Mouse (Mus musculus): ENCODE measurements at regions not wholly inside any gene's neighbourhood (a gene's known extent, or its start where the extent isn't known, plus 50 kb on each side); places are given as distances from the start of the nearest gene placed in this dataset.

DNA sequence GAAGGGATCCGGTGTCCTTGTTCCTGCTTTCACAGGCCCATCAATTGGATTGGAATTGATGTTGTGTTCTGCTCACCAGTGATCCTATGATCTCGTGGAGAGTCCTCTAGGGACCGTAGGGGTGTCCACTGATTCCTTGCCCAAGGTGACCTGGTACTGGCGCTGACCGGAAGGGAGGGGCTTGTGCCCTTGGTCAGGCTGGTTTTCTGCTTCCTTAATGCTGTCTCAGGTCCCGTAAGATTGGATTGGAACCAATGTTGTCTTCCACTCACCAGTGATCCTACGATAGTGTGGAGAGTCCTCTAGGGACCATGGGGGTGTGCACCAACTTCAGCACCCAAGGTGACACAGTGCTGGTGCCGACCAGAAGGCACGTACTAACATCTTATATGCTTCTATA, 324.9 kb upstream of the Ptchd4 start:
- no peak for TF ChIP-seq CTCF (IDR thresholded peaks at IDR 0.05; ENCODE audit: borderline replicate concordance, extremely low read depth, insufficient read depth, insufficient read length)
- no peak for TF ChIP-seq POLR2A (IDR thresholded peaks at IDR 0.05; ENCODE audit: borderline replicate concordance, extremely low read depth, insufficient read depth, insufficient read length, poor library complexity, severe bottlenecking)
- DNase-seq (ENCODE audit: low read depth), result no peak

DNA sequence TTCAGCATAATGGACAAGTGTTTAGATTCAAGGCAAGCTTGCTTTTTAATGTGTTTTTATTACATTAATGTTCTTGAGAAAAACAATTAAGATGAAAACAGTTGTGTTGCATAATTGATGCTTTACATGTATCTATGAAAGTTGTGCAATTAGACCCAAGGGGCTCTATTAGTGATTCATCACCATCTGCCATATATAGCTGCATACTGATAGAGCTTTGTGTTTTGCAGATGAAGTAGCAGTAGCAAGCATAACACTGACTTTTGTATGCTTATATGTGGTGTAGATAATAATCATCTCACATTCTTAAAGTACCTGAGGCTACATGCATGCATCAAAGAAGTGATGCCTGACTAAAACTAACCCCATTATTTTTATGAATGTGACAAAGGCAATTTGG, 307.3 kb upstream of the Ptchd4 start:
- DNase-seq (ENCODE audit: low read depth), result peak; percentile 55
- no peak for TF ChIP-seq CTCF (IDR thresholded peaks at IDR 0.05; ENCODE audit: borderline replicate concordance, extremely low read depth, insufficient read depth, insufficient read length)
- no peak for TF ChIP-seq POLR2A (IDR thresholded peaks at IDR 0.05; ENCODE audit: borderline replicate concordance, extremely low read depth, insufficient read depth, insufficient read length, poor library complexity, severe bottlenecking)

DNA sequence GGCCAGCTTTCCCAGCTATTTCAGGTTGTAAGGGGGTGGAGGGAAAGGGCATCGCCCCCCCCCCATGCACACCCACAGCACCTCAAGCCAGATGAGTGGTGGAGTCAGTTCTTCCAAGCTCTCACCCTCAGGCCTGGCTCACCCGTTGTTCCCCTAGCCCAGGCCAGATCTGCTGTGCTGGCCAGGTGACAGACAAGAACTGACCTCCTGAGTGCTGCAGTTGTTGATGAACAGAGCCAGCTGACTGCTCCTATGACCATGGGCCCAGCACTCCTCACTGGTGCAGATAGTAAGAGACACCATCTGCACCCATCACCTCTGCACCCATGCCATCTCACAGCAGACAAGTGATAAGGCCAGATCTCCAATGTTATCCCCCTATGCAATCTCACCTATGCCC, 291.5 kb upstream of the Ptchd4 start:
- TF ChIP-seq POLR2A (IDR thresholded peaks at IDR 0.05; ENCODE audit: borderline replicate concordance, extremely low read depth, insufficient read depth, insufficient read length, poor library complexity, severe bottlenecking) (no peak), CTCF (IDR thresholded peaks at IDR 0.05; ENCODE audit: borderline replicate concordance, extremely low read depth, insufficient read depth, insufficient read length) (no peak)

DNA sequence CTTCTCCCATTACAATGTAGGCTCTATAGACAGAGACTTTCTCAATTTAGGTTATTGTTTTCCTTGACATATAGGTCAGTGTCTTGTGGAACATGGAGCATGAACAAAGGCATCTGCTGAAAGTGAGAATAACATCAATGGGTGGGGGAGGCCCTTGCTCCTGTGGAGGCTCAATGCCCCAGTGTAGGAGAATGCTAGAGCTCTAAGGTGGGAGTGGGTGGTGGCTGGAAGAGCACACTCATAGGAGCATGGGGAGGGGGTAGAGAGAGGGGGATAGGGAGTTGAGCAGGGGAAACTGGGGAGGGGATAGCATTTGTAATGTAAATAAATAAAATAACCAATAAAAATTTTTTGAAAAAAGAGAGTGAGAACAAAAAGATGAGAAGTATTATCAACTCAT, 288.5 kb upstream of the Ptchd4 start:
- no peak for TF ChIP-seq POLR2A (IDR thresholded peaks at IDR 0.05; ENCODE audit: borderline replicate concordance, extremely low read depth, insufficient read depth, insufficient read length, poor library complexity, severe bottlenecking)
- TF ChIP-seq CTCF (IDR thresholded peaks at IDR 0.05; ENCODE audit: borderline replicate concordance, extremely low read depth, insufficient read depth, insufficient read length), result no peak

More for the DNA sequence above, 291.5 kb upstream of the Ptchd4 start:
- no peak for DNase-seq (ENCODE audit: low read depth)

DNA sequence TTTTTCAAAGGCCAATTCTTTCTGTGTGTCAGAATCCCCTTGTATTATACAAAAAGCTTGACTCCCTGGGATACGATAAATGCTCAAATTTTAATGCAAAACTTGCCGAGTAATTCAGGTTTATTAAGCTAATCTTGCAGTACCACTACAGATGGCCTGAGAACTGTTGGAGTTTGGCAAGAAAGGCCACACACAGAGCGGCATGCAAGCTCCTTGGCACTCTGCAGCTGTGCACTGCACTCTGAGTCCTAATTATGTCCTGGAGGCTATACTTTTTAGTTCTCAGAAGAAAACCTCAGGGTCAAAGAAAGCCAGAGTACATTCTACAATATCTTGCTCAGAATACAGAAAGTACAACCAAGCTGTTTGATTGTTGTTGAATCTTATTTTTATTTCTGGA, 286.3 kb upstream of the Ptchd4 start:
- DNase-seq (ENCODE audit: low read depth), result peak; percentile 60
- TF ChIP-seq CTCF (IDR thresholded peaks at IDR 0.05; ENCODE audit: borderline replicate concordance, extremely low read depth, insufficient read depth, insufficient read length) (no peak), POLR2A (IDR thresholded peaks at IDR 0.05; ENCODE audit: borderline replicate concordance, extremely low read depth, insufficient read depth, insufficient read length, poor library complexity, severe bottlenecking) (no peak)

More for the DNA sequence above, 288.5 kb upstream of the Ptchd4 start:
- no peak for DNase-seq (ENCODE audit: low read depth)

DNA sequence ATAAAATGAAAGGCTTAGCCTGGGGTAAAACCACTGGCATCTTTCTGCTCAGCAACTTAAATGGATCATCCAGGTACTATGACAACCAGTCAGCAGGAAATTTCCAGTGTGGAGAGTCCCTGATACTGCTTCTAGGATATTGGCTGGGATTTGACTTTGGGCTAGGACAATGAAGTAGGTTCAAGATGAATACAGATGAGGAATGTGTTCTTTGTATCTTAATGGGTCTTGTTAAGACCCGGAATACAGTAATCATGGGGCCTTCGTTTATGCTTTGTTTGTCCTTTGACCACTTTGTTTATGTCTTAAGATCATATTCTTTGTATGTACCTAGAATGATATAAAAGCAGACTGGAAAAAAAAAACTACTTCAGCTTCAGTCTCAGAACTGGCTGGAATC, 278.7 kb upstream of the Ptchd4 start:
- DNase-seq (ENCODE audit: low read depth), result no peak
- TF ChIP-seq POLR2A (IDR thresholded peaks at IDR 0.05; ENCODE audit: borderline replicate concordance, extremely low read depth, insufficient read depth, insufficient read length, poor library complexity, severe bottlenecking) (no peak), CTCF (IDR thresholded peaks at IDR 0.05; ENCODE audit: borderline replicate concordance, extremely low read depth, insufficient read depth, insufficient read length) (no peak)

DNA sequence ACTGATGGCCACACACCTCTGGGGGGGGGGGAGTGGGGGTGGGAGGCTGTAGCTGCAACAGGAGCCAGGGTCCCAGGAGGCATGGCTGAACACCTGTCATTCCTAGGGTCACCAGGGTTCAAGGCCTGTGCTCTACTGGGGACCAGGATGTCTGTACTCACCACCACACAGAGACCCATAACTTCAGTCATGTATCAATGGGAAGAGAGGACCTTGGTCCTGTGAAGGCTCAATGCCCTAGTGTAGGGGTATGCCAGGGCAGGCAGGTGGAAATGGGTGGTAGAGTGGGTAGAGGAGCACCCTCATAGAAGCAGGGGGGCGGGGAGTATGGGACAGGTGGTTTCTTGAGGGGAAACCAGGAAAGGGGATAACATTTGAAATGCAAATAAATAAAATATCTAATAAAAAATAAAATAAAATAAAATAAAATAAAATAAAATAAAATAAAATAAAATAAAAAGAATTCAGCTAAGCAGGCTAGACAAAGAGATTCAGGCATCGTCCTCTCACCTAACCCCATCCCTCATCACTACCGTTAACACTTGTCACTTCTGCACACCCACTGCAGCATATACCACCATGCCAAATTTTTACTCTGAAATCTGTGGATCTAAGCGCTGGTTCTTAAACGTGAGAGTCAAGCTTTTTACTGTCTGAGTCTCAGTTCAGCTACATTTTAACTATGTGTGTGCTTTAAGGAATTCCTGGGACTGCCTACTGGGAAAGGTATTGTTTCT, 265.8 kb upstream of the Ptchd4 start:
- TF ChIP-seq POLR2A (IDR thresholded peaks at IDR 0.05; ENCODE audit: borderline replicate concordance, extremely low read depth, insufficient read depth, insufficient read length, poor library complexity, severe bottlenecking), result no peak
- no peak for TF ChIP-seq CTCF (IDR thresholded peaks at IDR 0.05; ENCODE audit: borderline replicate concordance, extremely low read depth, insufficient read depth, insufficient read length)
- DNase-seq (ENCODE audit: low read depth), result peak; percentile 6

DNA sequence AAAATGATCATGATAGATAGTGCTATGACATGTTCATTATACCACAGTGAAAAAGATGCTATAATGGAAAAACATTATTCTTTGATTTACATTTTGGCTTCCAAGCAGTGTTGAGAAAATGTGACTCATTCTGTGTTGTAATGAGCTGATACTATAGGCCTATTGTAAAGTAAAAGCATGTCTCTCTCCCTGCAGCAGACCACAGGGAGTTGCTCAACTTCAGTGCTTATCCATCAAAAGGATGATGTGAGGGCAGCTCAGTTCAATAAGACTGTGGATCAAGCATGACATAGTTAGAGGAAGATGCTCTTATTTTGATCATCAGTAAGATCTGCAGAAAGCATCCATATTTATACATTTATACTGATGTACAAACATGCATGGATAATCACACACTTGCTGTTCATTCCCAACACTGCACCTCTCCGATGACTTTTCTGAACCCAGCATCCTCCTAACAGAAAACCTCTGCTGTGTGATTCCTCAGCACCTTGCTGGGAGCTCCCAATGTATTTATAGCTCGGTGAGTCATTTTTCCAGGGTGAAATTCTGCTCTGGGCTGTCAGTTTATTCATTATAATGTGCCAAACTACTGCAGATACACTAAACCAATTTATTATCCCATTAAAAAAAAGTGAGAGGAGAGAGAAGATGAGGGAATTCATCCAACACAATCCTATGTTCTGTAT, 224.8 kb upstream of the Ptchd4 start:
- DNase-seq (ENCODE audit: low read depth), result peak; percentile 14
- TF ChIP-seq CTCF (IDR thresholded peaks at IDR 0.05; ENCODE audit: borderline replicate concordance, extremely low read depth, insufficient read depth, insufficient read length) (no peak), POLR2A (IDR thresholded peaks at IDR 0.05; ENCODE audit: borderline replicate concordance, extremely low read depth, insufficient read depth, insufficient read length, poor library complexity, severe bottlenecking) (no peak)

DNA sequence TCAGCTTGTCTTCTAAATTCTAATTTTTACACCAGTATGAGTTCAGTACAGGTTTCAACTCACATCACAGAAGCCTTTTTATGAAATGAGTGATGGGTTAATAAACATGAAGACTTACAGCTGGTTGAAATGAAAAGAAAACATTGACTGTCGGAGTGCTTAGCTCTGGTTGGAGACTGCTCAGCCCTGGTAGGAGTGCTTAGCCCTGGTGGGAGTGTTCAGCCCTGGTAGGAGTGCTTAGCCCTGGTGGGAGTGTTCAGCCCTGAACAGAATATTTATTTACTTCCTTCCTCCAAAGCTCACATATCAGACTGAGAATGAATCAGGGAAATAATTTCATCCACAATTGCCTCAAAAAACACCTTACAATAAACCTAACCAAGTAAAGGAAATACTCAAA, 202.1 kb upstream of the Ptchd4 start:
- no peak for TF ChIP-seq POLR2A (IDR thresholded peaks at IDR 0.05; ENCODE audit: borderline replicate concordance, extremely low read depth, insufficient read depth, insufficient read length, poor library complexity, severe bottlenecking)
- no peak for TF ChIP-seq CTCF (IDR thresholded peaks at IDR 0.05; ENCODE audit: borderline replicate concordance, extremely low read depth, insufficient read depth, insufficient read length)
- no peak for DNase-seq (ENCODE audit: low read depth)

DNA sequence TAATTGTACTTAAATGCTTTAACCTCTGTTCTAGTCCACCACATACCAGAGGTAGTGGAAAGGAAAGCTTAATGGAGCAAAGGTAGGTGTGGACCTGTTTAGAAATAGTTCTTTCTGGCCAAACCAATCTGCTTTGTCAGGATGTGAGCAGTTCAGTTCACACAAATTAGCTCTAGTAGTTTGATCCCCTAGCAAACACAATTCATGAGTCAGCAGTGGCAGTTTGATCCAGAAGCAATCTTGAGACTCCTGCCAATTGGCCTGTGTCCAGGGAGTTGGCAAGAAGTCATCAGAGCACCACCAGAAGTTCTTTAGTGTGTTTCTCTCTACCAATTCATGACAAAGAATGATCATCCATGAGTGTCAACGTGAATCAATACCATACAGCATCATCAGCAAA, 195.0 kb upstream of the Ptchd4 start:
- TF ChIP-seq CTCF (IDR thresholded peaks at IDR 0.05; ENCODE audit: borderline replicate concordance, extremely low read depth, insufficient read depth, insufficient read length), result no peak
- TF ChIP-seq POLR2A (IDR thresholded peaks at IDR 0.05; ENCODE audit: borderline replicate concordance, extremely low read depth, insufficient read depth, insufficient read length, poor library complexity, severe bottlenecking), result no peak
- peak; percentile 14 for DNase-seq (ENCODE audit: low read depth)

DNA sequence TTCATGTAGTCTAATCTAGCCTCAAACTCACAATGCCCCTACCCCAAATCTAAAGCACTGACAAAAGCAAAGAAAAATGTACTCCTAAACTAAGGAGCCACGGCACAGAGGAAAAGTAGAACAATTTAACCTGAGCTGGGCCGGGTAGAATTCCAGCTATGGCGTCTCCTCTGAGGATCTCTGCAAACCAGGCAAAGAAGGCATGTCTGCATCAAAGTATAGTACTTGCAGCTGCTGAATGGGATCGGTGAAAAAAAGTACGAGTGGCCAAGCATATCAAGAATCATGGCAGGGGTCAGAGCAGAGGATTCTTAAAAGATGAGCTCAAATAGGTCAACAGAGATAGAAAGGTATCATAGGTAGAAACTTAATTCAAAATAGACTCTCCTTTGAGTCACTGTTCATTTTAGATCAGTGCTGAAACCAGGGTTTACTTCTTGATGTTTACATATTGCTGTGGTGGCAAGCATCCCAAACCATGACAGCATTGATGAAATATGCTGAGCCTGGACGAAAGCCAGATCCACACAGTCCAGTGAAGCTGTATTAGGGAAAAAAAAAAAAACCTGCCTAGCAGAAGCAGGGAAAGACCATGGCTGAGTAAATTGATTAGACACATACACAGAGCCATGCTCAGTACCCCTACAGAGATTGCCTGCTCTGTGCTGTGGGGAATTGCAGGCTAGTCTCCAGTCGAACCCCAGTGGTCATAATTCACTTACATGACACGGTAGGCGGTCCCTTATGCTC, 189.1 kb upstream of the Ptchd4 start:
- peak; percentile 78 for DNase-seq (ENCODE audit: low read depth)

More for the DNA sequence above, 189.1 kb upstream of the Ptchd4 start:
- TF ChIP-seq CTCF (IDR thresholded peaks at IDR 0.05; ENCODE audit: borderline replicate concordance, extremely low read depth, insufficient read depth, insufficient read length), result no peak
- TF ChIP-seq POLR2A (IDR thresholded peaks at IDR 0.05; ENCODE audit: borderline replicate concordance, extremely low read depth, insufficient read depth, insufficient read length, poor library complexity, severe bottlenecking), result no peak
